Mouse (Mus musculus) adipocyte (in vitro differentiated cells): ENCODE results near the gene Cmtm3.

Source experiments
- DNase-seq: peaks from one replicate; pipeline ENCODE4 v3.0.0-alpha.2; 2016; ENCODE audit warnings: low spot score

Gene Cmtm3

GRCm38 (mm10) chr8:104383296-104383695, 44.1 kb downstream of the Cmtm3 start:
- DNase-seq, result peak; percentile 61

GRCm38 (mm10) chr8:104383977-104384376, 44.8 kb downstream of the Cmtm3 start:
- DNase-seq, result peak; percentile 67

DNA sequence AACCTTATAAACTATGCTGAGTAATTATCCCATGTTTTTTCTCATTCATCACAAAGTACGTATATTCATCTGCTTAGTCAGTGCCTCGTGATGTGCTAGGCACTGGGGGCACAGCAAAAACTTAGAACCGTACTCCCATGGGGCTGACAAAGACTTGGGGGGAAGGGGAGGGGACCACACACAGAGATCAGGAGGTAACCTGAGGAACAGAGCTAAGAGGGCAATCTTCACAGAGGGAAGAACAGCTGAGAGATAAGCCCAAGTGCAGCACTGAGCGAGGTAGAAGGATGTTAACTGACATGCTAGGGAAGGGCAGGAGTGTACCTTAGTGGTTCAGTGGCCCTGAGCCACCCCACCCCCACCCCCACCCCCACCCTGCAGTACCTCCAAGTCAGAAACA, 47.5 kb downstream of the Cmtm3 start:
- DNase-seq, result no peak

DNA sequence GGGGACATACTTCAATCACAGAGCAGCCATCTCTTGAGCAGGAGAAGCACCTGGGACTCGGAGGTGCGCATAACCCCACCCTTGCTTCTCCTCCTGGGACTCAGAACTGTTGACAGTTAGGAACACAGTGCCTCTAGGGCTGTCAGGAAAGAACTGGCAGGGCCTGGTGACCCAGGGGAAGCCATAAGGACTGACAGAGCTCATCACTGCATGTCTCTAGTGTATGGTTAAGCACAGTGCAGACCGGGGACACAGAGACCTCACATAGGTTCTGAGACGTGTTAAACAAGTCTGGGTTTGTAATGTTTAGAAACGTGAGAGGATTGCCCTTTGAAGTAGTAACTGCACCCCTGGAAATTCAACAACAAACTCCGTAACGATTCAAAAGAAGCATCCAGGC, 48.3 kb downstream of the Cmtm3 start:
- DNase-seq, result no peak

- peak; percentile 86 for DNase-seq
Measured at GRCm38 (mm10) chr8:104387980-104388379, 48.8 kb downstream of the Cmtm3 start.

DNA sequence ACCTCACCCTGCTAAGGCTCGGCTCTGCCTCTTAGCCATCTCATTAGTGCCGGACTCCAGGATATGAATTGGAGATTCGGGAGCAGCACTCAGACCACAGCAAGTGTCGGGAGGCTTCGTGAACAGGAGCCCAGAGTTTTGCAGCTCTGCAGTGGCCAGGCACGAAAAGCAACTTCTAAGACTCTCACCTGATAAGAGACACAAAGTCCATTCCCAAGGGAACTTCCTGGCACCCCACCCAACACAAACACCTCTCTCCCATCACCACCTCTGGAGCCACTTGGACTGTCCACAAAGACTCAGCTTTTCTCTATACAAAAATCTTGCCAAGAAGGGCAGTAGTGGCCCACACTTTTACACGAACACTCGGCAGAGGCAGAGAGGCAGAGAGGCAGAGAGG, 51.0 kb downstream of the Cmtm3 start:
- DNase-seq, result no peak

DNA sequence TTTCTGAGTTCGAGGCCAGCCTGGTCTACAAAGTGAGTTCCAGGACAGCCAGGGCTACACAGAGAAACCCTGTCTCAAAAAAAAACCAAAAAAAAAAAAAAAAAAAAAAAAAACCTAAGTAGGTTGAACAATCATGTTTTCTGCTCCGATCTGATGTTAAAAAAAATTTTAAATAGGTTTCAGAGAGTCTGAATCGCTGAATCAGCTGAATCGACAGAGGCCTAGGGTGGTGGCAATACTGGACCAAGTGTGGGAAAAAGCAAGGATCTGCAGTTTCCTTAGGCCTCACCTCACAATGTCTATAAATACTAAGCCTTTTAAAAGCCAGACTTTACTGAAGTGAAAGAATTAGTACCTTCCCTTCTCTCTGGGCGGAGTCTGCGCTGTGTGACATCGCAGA, 53.9 kb downstream of the Cmtm3 start:
- no peak for DNase-seq

- no peak for DNase-seq
Measured at GRCm38 (mm10) chr8:104393767-104394166, 54.6 kb downstream of the Cmtm3 start.

- peak; percentile 38 for DNase-seq
Measured at GRCm38 (mm10) chr8:104394801-104395702, 55.8 kb downstream of the Cmtm3 start.

DNA sequence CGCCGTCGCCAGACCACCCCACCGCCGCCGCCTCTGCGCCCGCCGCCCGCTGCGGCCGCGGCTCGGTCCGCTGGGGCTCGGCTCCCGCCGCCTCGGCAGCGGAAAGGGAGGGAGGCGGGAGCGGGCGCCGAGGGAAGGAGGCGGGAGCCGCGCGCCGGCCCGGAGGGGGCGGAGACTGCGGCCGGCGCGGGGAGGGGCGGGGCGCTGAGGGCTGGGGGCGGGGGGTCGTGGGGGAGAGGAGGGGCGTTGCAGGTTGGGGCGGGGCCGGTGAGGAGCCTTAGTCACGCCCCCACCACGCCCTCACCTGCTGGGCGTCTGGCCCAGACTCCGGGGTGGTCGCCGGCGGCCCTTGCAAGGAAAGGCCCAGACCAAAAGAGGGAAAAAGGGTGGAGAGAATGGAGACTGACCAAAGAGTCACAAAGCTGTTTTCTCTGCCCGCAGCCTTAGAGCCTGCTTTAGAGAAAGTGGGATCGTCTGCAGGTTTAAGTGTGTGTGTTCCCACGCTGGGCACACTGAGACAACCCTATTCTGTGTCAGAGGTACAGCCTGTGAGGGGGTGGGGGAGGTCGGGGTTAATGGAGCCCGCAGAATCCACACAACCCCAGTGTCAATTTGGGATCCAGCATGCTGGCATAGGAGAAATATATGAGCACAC, 56.6 kb downstream of the Cmtm3 start, which contains the start of gene Cmtm4:
Cmtm4 (minus strand) TSS at position 105 of the 655 bp plus-strand sequence.
- DNase-seq, result peak; percentile 52
